Mouse (Mus musculus) heart, postnatal 0 days (tissue): ENCODE data around the gene Egr4. TPM values are rescaled to one million over a fixed set of nuclear protein-coding genes. Genes with fewer than 3 reads are reported as not detected.

Experiments
- ATAC-seq: fragments of 200-750 bp; cut with Nextera tagmentation; 2 replicates; pipeline ENCODE4 v1.8.0; 2017; ENCODE audit warnings: low read depth, moderate number of reproducible peaks, moderate library complexity; ENCODE audit not compliant: insufficient read depth
- DNase-seq: peaks from one replicate; pipeline ENCODE4 v3.0.0-alpha.2; 2016; ENCODE audit warnings: low spot score
- H3K27ac ChIP-seq: fragments of 300-500 bp; sonication (generic); 2 replicates; pipeline ENCODE4 v1.5.1; 2014; ENCODE audit warnings: low read depth, mild to moderate bottlenecking
- H3K27me3 ChIP-seq: fragments of 300-500 bp; sonication (generic); 2 replicates; pipeline ENCODE4 v1.6.1; 2014; ENCODE audit warnings: low read length, mixed read lengths; ENCODE audit not compliant: control insufficient read depth, insufficient read depth
- H3K36me3 ChIP-seq: fragments of 300-500 bp; sonication (generic); replicated peaks from 2 replicates; pipeline ENCODE4 v1.6.1; 2014; ENCODE audit warnings: low read length, mixed read lengths; ENCODE audit not compliant: control insufficient read depth, insufficient read depth
- H3K4me1 ChIP-seq: fragments of 300-500 bp; sonication (generic); 2 replicates; pipeline ENCODE4 v1.6.1; 2014; ENCODE audit warnings: antibody characterized with exemption; ENCODE audit not compliant: control insufficient read depth, insufficient read depth
- H3K4me2 ChIP-seq: fragments of 300-500 bp; sonication (generic); 2 replicates; pipeline ENCODE4 v1.6.1; 2014; ENCODE audit warnings: low read depth, mild to moderate bottlenecking, low read length, moderate library complexity
- H3K4me3 ChIP-seq: fragments of 300-500 bp; sonication (generic); 2 replicates; pipeline ENCODE4 v1.5.1; 2014; ENCODE audit warnings: low read depth, low read length
- H3K9ac ChIP-seq: fragments of 300-500 bp; sonication (generic); replicated peaks from 2 replicates; pipeline ENCODE4 v1.6.1; 2014; ENCODE audit warnings: low read depth, low read length, mixed read lengths
- H3K9me3 ChIP-seq: fragments of 300-500 bp; sonication (generic); replicated peaks from 2 replicates; pipeline ENCODE4 v1.6.1; 2016; ENCODE audit warnings: low read length; ENCODE audit not compliant: control insufficient read depth
- CTCF ChIP-seq: IDR thresholded peaks from 2 replicates; pipeline ENCODE4 v1.5.1; 2016; ENCODE audit warnings: antibody characterized with exemption, control low read depth, low read depth
- EP300 ChIP-seq: IDR thresholded peaks from 2 replicates; pipeline ENCODE4 v1.6.1; 2016; ENCODE audit warnings: antibody characterized with exemption, low read depth
- WGBS: fragments of 180-500 bp; shearing (Covaris S2); extraction: QIAGEN DNeasy Blood & Tissue Kit; methylation state at CpG from one replicate; pipeline ENCODE4 v1.1.7; 2014; 5-methylcytosine and 5-hydroxymethylcytosine counted together
- polyA plus RNA-seq: library from polyadenylated mRNA; unstranded; fragments of >200 nt; fragmentation: Nextera tagmentation; extraction: Ambion mirVana; gene quantifications from 2 replicates; pipeline ENCODE4 v1.2.1, GENCODE M21; 2015
- total RNA-seq: library from RNA; depleted of rRNA; stranded (reverse); fragments of >200 nt; gene quantifications from 2 replicates; pipeline ENCODE4 v1.2.3, GENCODE M21; 2014; ENCODE audit warnings: low replicate concordance; rRNA removed

The Egr4 gene
- total and polyA plus RNA-seq, 2 experiments from 2014 or later: not detected

DNA sequence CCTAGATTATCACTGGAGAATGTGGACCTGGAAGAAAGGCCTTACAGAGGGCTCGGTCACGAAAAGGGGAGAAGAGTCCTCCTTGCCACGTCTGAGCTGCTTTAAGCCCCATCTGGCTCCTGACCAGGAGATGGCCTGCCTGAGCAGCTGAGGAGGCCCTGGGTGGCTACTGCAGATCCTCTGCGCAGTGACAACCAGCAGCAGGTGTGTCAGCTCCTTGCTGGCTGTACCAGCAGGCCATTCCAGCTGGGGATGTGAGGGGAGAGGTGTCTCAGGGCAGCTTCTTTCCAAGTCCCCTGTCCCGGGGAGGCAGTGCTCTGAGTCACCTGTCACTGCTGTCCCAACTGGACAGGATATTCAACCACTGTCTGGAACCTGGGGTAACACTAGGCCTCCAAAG, 40.8 kb downstream of the Egr4 start:
- ATAC-seq (no peak), DNase-seq (no peak)
- Histone ChIP-seq H3K27ac (no peak overlapping the region), H3K4me2 (no peak overlapping the region), H3K9ac (no peak overlapping the region), H3K4me1 (no peaks in the 10 kb centered on the region), H3K9me3 (no peaks in the 10 kb centered on the region), H3K36me3 (peaks cover 19% of the 10 kb centered on the region), H3K4me3 (no peak overlapping the region), H3K27me3 (peaks cover 3% of the 10 kb centered on the region)
- TF ChIP-seq EP300: no peak
- no peak for TF ChIP-seq CTCF
- WGBS: 62% methylated on average over 5 of the region's 5 CpGs

DNA sequence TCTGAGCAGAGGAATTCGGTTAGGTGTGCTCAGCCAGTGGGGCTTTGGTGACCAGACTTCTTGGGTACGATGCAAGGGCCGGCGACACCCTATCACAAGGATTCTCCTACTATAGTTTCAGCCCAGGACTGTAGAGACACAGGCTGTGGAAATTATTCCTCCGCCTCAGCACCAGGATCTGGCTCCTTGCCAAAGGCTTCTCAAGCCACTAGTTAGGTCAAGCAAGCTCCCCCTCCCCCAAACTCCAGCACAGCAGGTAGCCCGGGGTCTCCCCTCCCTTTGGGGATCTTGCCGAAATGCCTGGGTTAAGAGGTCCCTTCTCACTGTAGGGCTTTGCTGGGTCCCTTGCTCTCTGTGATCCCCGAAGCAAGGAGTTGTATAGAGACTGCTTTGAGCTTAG, 41.4 kb downstream of the Egr4 start:
- no peak overlapping the region for H3K4me2 ChIP-seq
- 54% methylated on average over 8 of the region's 8 CpGs for WGBS
- H3K27me3 ChIP-seq: no peaks in the 10 kb centered on the region
- H3K9me3 ChIP-seq: no peaks in the 10 kb centered on the region
- H3K9ac ChIP-seq: no peak overlapping the region
- TF ChIP-seq EP300 (no peak), CTCF (no peak)
- H3K4me3 ChIP-seq: no peak overlapping the region
- H3K36me3 ChIP-seq: peaks cover 25% of the 10 kb centered on the region
- ATAC-seq: no peak
- H3K27ac ChIP-seq: no peak overlapping the region
- no peak for DNase-seq
- H3K4me1 ChIP-seq: no peaks in the 10 kb centered on the region

DNA sequence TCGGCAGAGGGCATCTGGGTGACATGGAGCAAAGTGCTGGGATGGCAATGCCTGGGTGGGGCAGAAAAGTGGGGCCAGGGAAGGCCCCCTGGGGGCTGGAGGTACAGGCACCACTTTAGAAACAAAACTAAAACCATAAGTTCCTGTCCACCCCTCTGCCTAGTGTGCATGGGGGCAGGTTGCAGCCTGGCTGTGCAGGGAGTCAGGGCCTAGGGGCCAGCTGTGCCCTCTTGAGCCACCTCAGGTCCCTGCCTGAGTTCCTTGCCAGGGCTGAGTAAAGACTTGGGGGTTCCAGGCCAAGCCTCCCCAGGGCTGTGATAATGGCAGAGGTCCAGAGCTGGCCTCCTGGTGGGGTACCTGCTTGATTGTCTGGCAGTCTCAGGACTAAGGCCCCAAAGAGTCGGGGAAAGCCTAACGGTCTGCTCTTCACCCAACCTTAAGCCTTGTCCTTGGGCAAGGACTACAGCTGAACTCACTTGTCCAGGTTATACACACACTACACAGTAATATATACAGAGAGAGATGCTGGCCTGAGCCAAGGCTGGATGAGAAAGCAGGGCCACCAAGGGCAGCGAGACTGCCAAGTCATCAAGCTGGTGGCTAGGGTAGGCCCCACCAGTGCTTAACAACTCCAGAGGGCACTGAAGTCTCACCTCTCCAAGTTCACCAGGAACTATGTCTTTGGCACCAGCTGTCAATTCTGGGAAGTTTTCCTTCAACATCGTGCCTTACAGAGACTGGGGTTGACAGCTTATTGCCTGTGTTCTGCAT, 43.5 kb downstream of the Egr4 start:
- no peak overlapping the region for H3K9ac ChIP-seq
- 63% methylated on average over 5 of the region's 5 CpGs for WGBS
- H3K36me3 ChIP-seq: peaks cover 46% of the 10 kb centered on the region
- H3K4me2 ChIP-seq: no peak overlapping the region
- H3K4me3 ChIP-seq: no peak overlapping the region
- TF ChIP-seq CTCF (no peak), EP300 (no peak)
- H3K27me3 ChIP-seq: no peaks in the 10 kb centered on the region
- DNase-seq (no peak), ATAC-seq (no peak)
- no peaks in the 10 kb centered on the region for H3K9me3 ChIP-seq
- no peaks in the 10 kb centered on the region for H3K4me1 ChIP-seq
- H3K27ac ChIP-seq: no peak overlapping the region

DNA sequence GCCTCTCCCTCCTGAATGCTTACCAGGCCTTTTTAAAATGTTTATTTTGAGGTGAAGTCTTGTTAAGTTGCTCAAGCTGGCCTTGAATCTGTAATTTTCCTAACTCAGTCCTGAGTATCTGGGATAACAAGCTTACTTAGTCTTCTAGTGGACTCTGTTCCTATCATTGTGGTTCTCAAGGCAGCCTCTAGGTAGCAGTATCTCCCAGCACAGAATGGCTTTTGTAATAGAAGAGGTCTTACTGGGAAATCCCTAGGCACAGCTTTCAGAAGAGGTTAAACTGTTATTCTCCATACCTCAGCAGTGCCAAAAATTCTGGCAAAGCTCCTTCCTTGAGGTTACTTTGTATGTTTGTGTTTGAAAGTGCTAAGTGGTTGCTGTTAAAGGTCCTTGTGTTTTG, 48.0 kb downstream of the Egr4 start:
- no peaks in the 10 kb centered on the region for H3K27me3 ChIP-seq
- no peak for ATAC-seq
- TF ChIP-seq CTCF (peak; percentile 24), EP300 (no peak)
- H3K36me3 ChIP-seq: peaks cover 91% of the 10 kb centered on the region
- H3K4me3 ChIP-seq: no peak overlapping the region
- no peak for DNase-seq
- H3K4me1 ChIP-seq: no peaks in the 10 kb centered on the region
- no peak overlapping the region for H3K27ac ChIP-seq
- H3K4me2 ChIP-seq: no peak overlapping the region
- H3K9ac ChIP-seq: no peak overlapping the region
- no peaks in the 10 kb centered on the region for H3K9me3 ChIP-seq

Other genes with a start within 250 kb of the Egr4 start
- 4.8 and 9.5 TPM in 2 replicates for gene Sfxn5, start 180.2 kb downstream of the Egr4 start, total RNA-seq
- 2.2 and 2.7 TPM in 2 replicates for gene Sfxn5, start 180.2 kb downstream of the Egr4 start, polyA plus RNA-seq
- gene Rab11fip5, start 139.0 kb downstream of the Egr4 start, total RNA-seq: 86.7 and 91.3 TPM in 2 replicates
- gene Rab11fip5, start 139.0 kb downstream of the Egr4 start, polyA plus RNA-seq: 35.3 and 38.2 TPM in 2 replicates
- not detected in 2 replicates for gene Noto, start 89.7 kb downstream of the Egr4 start, total RNA-seq
- not detected in 2 replicates for gene Noto, start 89.7 kb downstream of the Egr4 start, polyA plus RNA-seq
- gene Smyd5, start 81.6 kb downstream of the Egr4 start, total RNA-seq: 15.0 and 22.7 TPM in 2 replicates
- 13.1 and 16.0 TPM in 2 replicates for gene Smyd5, start 81.6 kb downstream of the Egr4 start, polyA plus RNA-seq
- 137 and 138 TPM in 2 replicates for gene Cct7, start 62.1 kb downstream of the Egr4 start, total RNA-seq
- 243 and 246 TPM in 2 replicates for gene Cct7, start 62.1 kb downstream of the Egr4 start, polyA plus RNA-seq
- gene Pradc1, start 61.6 kb downstream of the Egr4 start, total RNA-seq: 14.7 and 20.4 TPM in 2 replicates
- gene Pradc1, start 61.6 kb downstream of the Egr4 start, polyA plus RNA-seq: 33.9 and 35.9 TPM in 2 replicates
- 0.11 TPM in 1 of 2 replicates, not detected in the other for gene Fbxo41, start 10.6 kb downstream of the Egr4 start, total RNA-seq
- not detected in 2 replicates for gene Fbxo41, start 10.6 kb downstream of the Egr4 start, polyA plus RNA-seq
- gene Alms1, start 73.9 kb upstream of the Egr4 start, total RNA-seq: 2.8 and 3.5 TPM in 2 replicates
- 0.61 and 0.81 TPM in 2 replicates for gene Alms1, start 73.9 kb upstream of the Egr4 start, polyA plus RNA-seq
- not detected in 2 replicates for gene Nat8f7, start 199.6 kb upstream of the Egr4 start, total RNA-seq
- gene Nat8f7, start 199.6 kb upstream of the Egr4 start, polyA plus RNA-seq: not detected in 2 replicates